Mouse (Mus musculus) liver, postnatal 0 days (tissue): Measurements from ENCODE around the gene Psmb8.

Experiments used
- CTCF ChIP-seq: sonication (generic); IDR thresholded peaks from 2 replicates; pipeline ENCODE4 v1.5.1; 2016; ENCODE audit warnings: antibody characterized with exemption, low read depth
- EP300 ChIP-seq: IDR thresholded peaks from 2 replicates; pipeline ENCODE4 v1.6.1; 2016; ENCODE audit warnings: antibody characterized with exemption, low read depth, mild to moderate bottlenecking

- TF ChIP-seq CTCF, result no peak
- no peak for TF ChIP-seq EP300
Measured at GRCm38 (mm10) chr17:34186885-34187260, 10.6 kb upstream of the Psmb8 start.
